Mouse (Mus musculus) heart, embryonic 14.5 days (tissue): Measurements from ENCODE around the gene Mrpl2. TPM values are rescaled to one million over a fixed set of nuclear protein-coding genes. Genes with fewer than 3 reads are reported as not detected.

Experiments used
- ATAC-seq: fragments of 200-750 bp; cut with Nextera tagmentation; 2 replicates; pipeline ENCODE4 v1.8.0; 2017; ENCODE audit warnings: low read depth, moderate TSS enrichment; ENCODE audit not compliant: insufficient number of reproducible peaks, insufficient read depth, low FRiP score
- H3K27ac ChIP-seq, 2 experiments: fragments of 200-500 bp in 1 of 2; fragments of 300-500 bp in 1 of 2; sonication (generic) in 1 of 2; replicated peaks in 1 of 2; 2 replicates each; pipeline ENCODE4 v1.5.1; 2012 to 2014; ENCODE audit warnings: low read depth in 2 of 2, low read length in 2 of 2, control low read depth in 1 of 2, mild to moderate bottlenecking in 1 of 2, mixed read lengths in 1 of 2; ENCODE audit not compliant: control insufficient read depth in 1 of 2, insufficient read depth in 1 of 2
- H3K27me3 ChIP-seq: fragments of 300-500 bp; sonication (generic); 2 replicates; pipeline ENCODE4 v1.6.1; 2014; ENCODE audit warnings: mild to moderate bottlenecking, low read length, control low read depth; ENCODE audit not compliant: control insufficient read depth, insufficient read depth
- H3K36me3 ChIP-seq: fragments of 300-500 bp; sonication (generic); 2 replicates; pipeline ENCODE4 v1.6.1; 2014; ENCODE audit warnings: mild to moderate bottlenecking, control low read depth, low read length, mixed read lengths; ENCODE audit not compliant: control insufficient read depth, insufficient read depth
- H3K4me1 ChIP-seq, 2 experiments: fragments of 200-500 bp in 1 of 2; fragments of 300-500 bp in 1 of 2; sonication (generic) in 1 of 2; 2 replicates each; pipeline ENCODE4 v1.6.1; 2012 to 2014; ENCODE audit warnings: low read length in 2 of 2, control low read depth in 1 of 2, mixed read lengths in 1 of 2; ENCODE audit not compliant: control insufficient read depth in 2 of 2, insufficient read depth in 2 of 2
- H3K4me2 ChIP-seq: fragments of 300-500 bp; sonication (generic); 2 replicates; pipeline ENCODE4 v1.6.1; 2014; ENCODE audit warnings: mild to moderate bottlenecking, low read length
- H3K4me3 ChIP-seq, 2 experiments: fragments of 200-500 bp in 1 of 2; fragments of 300-500 bp in 1 of 2; sonication (generic) in 1 of 2; 2 replicates each; pipeline ENCODE4 v1.5.1; 2012 to 2014; ENCODE audit warnings: low read length in 2 of 2, mild to moderate bottlenecking in 2 of 2, control low read depth in 1 of 2, low read depth in 1 of 2, moderate library complexity in 1 of 2; ENCODE audit not compliant: control insufficient read depth in 1 of 2, insufficient read depth in 1 of 2
- H3K9ac ChIP-seq: fragments of 300-500 bp; sonication (generic); 2 replicates; pipeline ENCODE4 v1.6.1; 2014; ENCODE audit warnings: mild to moderate bottlenecking, low read length
- H3K9me3 ChIP-seq: fragments of 300-500 bp; sonication (generic); 2 replicates; pipeline ENCODE4 v1.6.1; 2016; ENCODE audit warnings: low read length, control low read depth; ENCODE audit not compliant: control insufficient read depth
- WGBS: fragments of 180-500 bp; shearing (Covaris S2); extraction: QIAGEN DNeasy Blood & Tissue Kit; methylation state at CpG from one replicate; pipeline ENCODE4 v1.1.7; 2014; 5-methylcytosine and 5-hydroxymethylcytosine counted together
- polyA plus RNA-seq: library from polyadenylated mRNA; unstranded; fragments of >200 nt; fragmentation: Nextera tagmentation; extraction: Ambion mirVana; gene quantifications from 2 replicates; pipeline ENCODE4 v1.2.1, GENCODE M21; 2014

Gene Mrpl2
- polyA plus RNA-seq, 1 experiment from 2014 or later, result 122 TPM

- no peak for ATAC-seq
- Histone ChIP-seq H3K4me2 (peak overlapping the region; percentile 76), H3K4me1 (peaks cover 2 to 21% of the 10 kb centered on the region in 2 experiments; a peak in 3 of 4 replicates)
These were observed 1.8 kb upstream of the Mrpl2 start for GRCm38 (mm10) chr17:46644152-46644805.

GRCm38 (mm10) chr17:46644916-46645475, 1.0 kb upstream of the Mrpl2 start:
- 8% methylated on average over 11 of the region's 11 CpGs for WGBS
- peaks cover 57% of the 10 kb centered on the region for H3K36me3 ChIP-seq
- no peaks in the 10 kb centered on the region for H3K27me3 ChIP-seq
- peak overlapping the region; percentile 78 for H3K27ac ChIP-seq
- peak overlapping the region; percentile 76 for H3K4me2 ChIP-seq
- peaks cover 6 to 29% of the 10 kb centered on the region in 2 experiments; a peak in 3 of 4 replicates for H3K4me1 ChIP-seq
- peak overlapping the region; percentile 90 for H3K4me3 ChIP-seq
- no peaks in the 10 kb centered on the region for H3K9me3 ChIP-seq
- peak overlapping the region; percentile 90 for H3K9ac ChIP-seq
- no peak for ATAC-seq

More at GRCm38 (mm10) chr17:46644152-46644805, 1.8 kb upstream of the Mrpl2 start:
- H3K36me3 ChIP-seq, result peaks cover 62% of the 10 kb centered on the region
- H3K4me3 ChIP-seq, result peak overlapping the region in 1 of 2 experiments; percentile 90; a peak in 2 of 4 replicates
- 88% methylated on average over 12 of the region's 12 CpGs for WGBS
- no peaks in the 10 kb centered on the region for H3K27me3 ChIP-seq
- H3K9me3 ChIP-seq, result no peaks in the 10 kb centered on the region
- peak overlapping the region in 1 of 2 experiments; percentile 78; a peak in 1 of 4 replicates for H3K27ac ChIP-seq
- peak overlapping the region; percentile 90 for H3K9ac ChIP-seq

- Histone ChIP-seq H3K27me3 (no peaks in the 10 kb centered on the region), H3K36me3 (peaks cover 44% of the 10 kb centered on the region), H3K27ac (peak overlapping the region; percentile 56 to 87), H3K9ac (peak overlapping the region; percentile 90), H3K4me2 (peak overlapping the region; percentile 76), H3K4me1 (peaks cover 11 to 33% of the 10 kb centered on the region in 2 experiments), H3K4me3 (peak overlapping the region; percentile 64 to 90), H3K9me3 (no peaks in the 10 kb centered on the region)
- ATAC-seq, result no peak
- under 1% methylated on average over 19 of the region's 19 CpGs for WGBS
These were observed 263 bp downstream of the Mrpl2 start for GRCm38 (mm10) chr17:46646322-46646662.

- ATAC-seq, result no peak
- H3K4me2 ChIP-seq, result peak overlapping the region; percentile 76; the same call in 1 of the 2 replicates
- no peak overlapping the region for H3K4me3 ChIP-seq
- H3K9ac ChIP-seq, result no peak overlapping the region
- no peak overlapping the region for H3K27ac ChIP-seq
- H3K4me1 ChIP-seq, result peaks cover 20 to 43% of the 10 kb centered on the region in 2 experiments
- no peaks in the 10 kb centered on the region for H3K27me3 ChIP-seq
- no peaks in the 10 kb centered on the region for H3K9me3 ChIP-seq
- WGBS, result 88% methylated on average over 7 of the region's 7 CpGs
- H3K36me3 ChIP-seq, result peaks cover 37% of the 10 kb centered on the region
These were observed 1.2 kb downstream of the Mrpl2 start for GRCm38 (mm10) chr17:46647279-46647678.

- no peak overlapping the region for H3K9ac ChIP-seq
- no peak for ATAC-seq
- H3K4me1 ChIP-seq, result peaks cover 23 to 47% of the 10 kb centered on the region in 2 experiments
These were observed 2.4 kb downstream of the Mrpl2 start for GRCm38 (mm10) chr17:46648436-46648835.

GRCm38 (mm10) chr17:46649811-46650210, 3.8 kb downstream of the Mrpl2 start:
- H3K36me3 ChIP-seq, result peaks cover 46% of the 10 kb centered on the region
- 28% methylated on average over 15 of the region's 15 CpGs for WGBS
- H3K9ac ChIP-seq, result peak overlapping the region; percentile 94
- peak overlapping the region; percentile 98 for H3K27ac ChIP-seq
- peak overlapping the region; percentile 76 to 91 for H3K4me3 ChIP-seq
- no peaks in the 10 kb centered on the region for H3K27me3 ChIP-seq
- no peak for ATAC-seq
- peak overlapping the region; percentile 82 for H3K4me2 ChIP-seq
- peaks cover 23 to 42% of the 10 kb centered on the region in 2 experiments for H3K4me1 ChIP-seq
- no peaks in the 10 kb centered on the region for H3K9me3 ChIP-seq

More at GRCm38 (mm10) chr17:46648436-46648835, 2.4 kb downstream of the Mrpl2 start:
- Histone ChIP-seq H3K9me3 (no peaks in the 10 kb centered on the region), H3K36me3 (peaks cover 39% of the 10 kb centered on the region), H3K4me3 (no peak overlapping the region), H3K27me3 (no peaks in the 10 kb centered on the region), H3K4me2 (no peak overlapping the region), H3K27ac (no peak overlapping the region)
- 94% methylated on average over 9 of the region's 9 CpGs for WGBS

- Histone ChIP-seq H3K9me3 (no peaks in the 10 kb centered on the region), H3K27ac (peak within 1 kb of the TSS; percentile 98), H3K9ac (peak within 1 kb of the TSS; percentile 94), H3K4me1 (peaks cover 21 to 36% of the 10 kb centered on the region in 2 experiments), H3K4me2 (peak within 1 kb of the TSS; percentile 82), H3K4me3 (peak within 1 kb of the TSS; percentile 76 to 91), H3K27me3 (no peaks in the 10 kb centered on the region), H3K36me3 (peaks cover 51% of the 10 kb centered on the region)
- ATAC-seq, result peak; percentile 92
- WGBS, result under 1% methylated on average over 54 of the region's 58 CpGs
These were observed 4.4 kb downstream of the Mrpl2 start, which contains the start of gene Cul7 for GRCm38 (mm10) chr17:46650232-46651031. Cul7 (plus strand) TSS chr17:46650337.
